Mouse (Mus musculus) layer of hippocampus, adult 2 months (tissue): ENCODE measurements around the gene Pttg1. TPM values are rescaled to one million over a fixed set of nuclear protein-coding genes. Genes with fewer than 3 reads are reported as not detected.

Source experiments
- DNase-seq, 2 experiments: peaks; one replicate each; pipeline ENCODE4 v3.0.0; 2022; ENCODE audit warnings: low spot score in 2 of 2
- H3K27ac ChIP-seq: fragments of 200-600 bp; 2 replicates; pipeline ENCODE4 v1.8.1; 2022
- H3K4me3 ChIP-seq: fragments of 200-600 bp; 2 replicates; pipeline ENCODE4 v1.8.1; 2022; ENCODE audit warnings: mild to moderate bottlenecking
- CTCF ChIP-seq: fragments of 200-600 bp; conservative IDR thresholded peaks from 2 replicates; pipeline ENCODE4 v1.8.1; 2022; ENCODE audit warnings: antibody characterized with exemption, mild to moderate bottlenecking, moderate library complexity
- long read RNA-seq, 2 experiments: library from polyadenylated mRNA; stranded (forward); transcript quantifications; one replicate each; pipeline ENCODE4 v2.0.0; 2021; ENCODE audit warnings: borderline mapping rate in 2 of 2
- total RNA-seq, 2 experiments: library from RNA; stranded (reverse); gene quantifications; 2 replicates each; pipeline ENCODE4 v1.2.3; 2021

Gene Pttg1
- total RNA-seq: 10 to 100 TPM; 23.5 to 28.6 TPM
- long read RNA-seq, experiment 1, transcript Pttg1-206 (5 exons, 948 nt): major isoform, 17 of 29 reads
- long read RNA-seq, experiment 1, transcript Pttg1-202 (6 exons, 741 nt): minor isoform, 5 of 29 reads
- long read RNA-seq, experiment 1, partial matches to known transcripts: 1 of 29 reads
- long read RNA-seq, experiment 1, other reads (novel, unspliced or antisense): 0 of 29 reads
- long read RNA-seq, experiment 2, transcript Pttg1-206 (5 exons, 948 nt): major isoform, 20 of 28 reads
- long read RNA-seq, experiment 2, partial matches to known transcripts: 0 of 28 reads
- long read RNA-seq, experiment 2, other reads (novel, unspliced or antisense): 0 of 28 reads

- Histone ChIP-seq H3K4me3 (peak within 1 kb of the TSS; percentile 77), H3K27ac (peak within 1 kb of the TSS; percentile 86)
- TF ChIP-seq CTCF: no peak
- peak; percentile 62 to 77 for DNase-seq
These were observed at the start of gene Pttg1 for GRCm38 (mm10) chr11:43425824-43426413. Gene Pttg1, minus strand, starts transcription at chr11:43426251.

DNA sequence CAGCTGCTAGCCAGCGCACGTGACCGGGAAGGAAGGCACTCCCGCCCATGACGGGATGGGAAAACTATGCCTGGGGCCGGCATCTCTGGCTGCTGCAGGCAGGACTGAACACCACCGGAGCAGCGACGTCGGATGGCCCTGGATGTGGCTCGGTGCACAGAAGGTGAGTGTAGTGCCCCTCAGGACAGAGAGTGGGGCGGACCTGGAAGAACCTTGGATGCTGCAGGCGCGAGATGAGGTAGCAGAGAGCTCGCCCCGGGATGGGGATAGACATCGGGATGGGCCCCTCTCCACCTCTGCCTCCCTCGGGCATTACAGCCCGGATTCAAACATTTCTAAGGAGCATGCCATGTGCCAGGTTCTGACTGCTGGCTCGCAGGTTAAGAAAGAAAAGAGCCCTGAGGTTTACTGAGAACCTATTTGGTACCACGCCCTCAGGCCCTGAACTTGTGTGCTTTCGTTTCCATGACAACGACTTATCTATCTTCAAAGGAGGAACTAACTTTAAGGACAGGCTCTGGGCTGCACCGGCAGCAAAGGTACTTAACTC lies 48.2 kb upstream of the Pttg1 start, which contains the start of gene C1qtnf2:
TSS of gene C1qtnf2 (plus strand) at position 52 of the 550 bp plus-strand sequence.
- Histone ChIP-seq H3K27ac (no peak within 1 kb of the TSS), H3K4me3 (peak within 1 kb of the TSS; percentile 49)
- no peak for TF ChIP-seq CTCF
- no peak for DNase-seq

DNA sequence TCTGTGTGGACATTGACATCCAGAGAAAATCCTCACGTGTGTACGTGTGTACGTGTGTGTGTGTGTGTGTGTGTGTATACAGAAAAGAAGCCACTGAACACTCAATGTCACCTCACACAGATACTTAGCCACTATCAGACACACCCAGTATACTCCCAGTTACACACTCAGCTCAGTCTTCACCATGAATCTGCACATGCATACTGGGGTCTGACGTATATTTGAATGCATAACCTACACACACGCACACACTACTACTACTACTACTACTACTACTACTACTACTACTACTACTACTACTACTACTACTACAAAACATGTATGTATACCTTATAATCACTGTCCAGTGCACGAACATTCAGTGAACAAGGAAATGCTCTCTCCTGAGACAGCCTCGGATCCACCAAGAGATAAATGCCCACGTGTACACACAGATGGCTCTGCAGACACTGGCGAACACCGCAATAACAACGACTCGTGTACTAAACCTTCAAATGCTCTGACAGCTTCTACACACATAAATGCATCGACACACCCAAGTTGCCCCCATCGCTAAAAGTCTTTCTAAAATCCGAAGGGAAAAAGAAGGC lies 47.7 kb upstream of the Pttg1 start:
- Histone ChIP-seq H3K4me3 (peak overlapping the region; percentile 49), H3K27ac (no peak overlapping the region)
- TF ChIP-seq CTCF: no peak
- no peak for DNase-seq

DNA sequence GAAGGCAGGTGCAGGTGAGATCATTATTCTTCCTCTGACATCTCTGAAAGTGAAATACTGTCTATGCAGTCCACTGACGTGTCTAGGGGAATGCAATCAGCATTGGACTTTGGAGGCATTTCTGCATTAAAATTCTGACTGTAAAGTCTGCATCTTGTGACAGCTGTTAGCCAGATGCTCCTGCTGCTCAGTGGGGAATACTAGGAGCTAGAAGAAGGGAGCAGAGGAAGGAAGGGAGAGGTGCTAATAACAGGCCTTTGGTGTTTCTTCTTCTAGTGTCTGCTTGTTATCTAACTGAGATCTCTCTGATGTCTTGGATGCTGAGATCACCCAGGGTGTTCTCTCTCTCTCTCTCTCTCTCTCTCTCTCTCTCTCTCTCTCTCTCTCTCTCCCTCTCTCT lies 47.1 kb upstream of the Pttg1 start:
- no peak overlapping the region for H3K27ac ChIP-seq
- TF ChIP-seq CTCF: no peak

DNA sequence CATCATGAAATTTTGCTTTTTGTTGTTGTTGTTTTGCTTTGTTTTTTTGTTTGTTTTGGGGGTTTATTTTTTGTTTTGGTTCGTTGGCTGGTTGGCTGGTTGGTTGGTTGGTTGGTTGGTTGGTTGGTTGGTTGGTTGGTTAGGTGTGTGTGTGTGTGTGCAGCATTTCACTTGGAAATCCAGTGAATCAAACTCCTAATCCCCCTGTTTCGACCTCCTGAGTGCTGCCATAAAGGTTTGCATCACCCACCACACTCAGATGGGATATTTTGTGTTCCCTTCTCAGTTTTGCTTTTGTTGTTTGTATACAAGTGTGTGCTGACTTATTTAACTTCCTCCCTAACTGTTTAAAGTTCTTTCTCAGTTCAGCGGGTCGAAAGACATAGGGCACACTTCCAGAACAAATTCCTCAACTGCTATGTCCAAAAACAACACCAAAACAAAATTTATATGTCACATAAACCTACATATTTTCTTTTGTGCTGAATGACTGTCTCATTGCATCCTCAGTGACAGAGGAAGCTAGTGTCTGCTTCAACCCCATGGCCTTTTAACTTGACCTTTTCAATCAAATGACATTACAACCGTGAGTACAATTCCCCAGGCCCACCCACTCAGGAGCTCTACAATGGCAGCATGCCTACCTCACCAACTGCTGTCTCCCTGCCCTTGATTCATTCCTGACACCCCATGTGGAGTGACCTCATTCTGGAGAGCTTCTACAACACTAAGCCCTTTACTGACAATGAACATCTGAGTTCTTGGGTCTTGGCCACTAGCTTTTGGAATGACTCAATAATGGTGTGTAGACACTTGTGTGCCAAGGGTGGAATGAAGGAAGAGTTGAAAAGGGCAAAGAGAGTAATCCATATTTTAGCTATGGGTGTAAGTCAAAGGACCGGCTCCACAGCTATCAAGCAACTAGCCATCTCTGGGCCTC lies 45.1 kb upstream of the Pttg1 start:
- no peak overlapping the region for H3K4me3 ChIP-seq
- TF ChIP-seq CTCF: no peak
- no peak overlapping the region for H3K27ac ChIP-seq
- DNase-seq: no peak

More for the DNA sequence above, 47.1 kb upstream of the Pttg1 start:
- no peak overlapping the region for H3K4me3 ChIP-seq
- no peak for DNase-seq

- Histone ChIP-seq H3K4me3 (no peak overlapping the region), H3K27ac (no peak overlapping the region)
- no peak for TF ChIP-seq CTCF
- DNase-seq: no peak
These were observed 44.1 kb upstream of the Pttg1 start for GRCm38 (mm10) chr11:43470118-43470517.

GRCm38 (mm10) chr11:43463204-43463603 lies 37.2 kb upstream of the Pttg1 start:
- no peak for TF ChIP-seq CTCF
- no peak overlapping the region for H3K4me3 ChIP-seq
- H3K27ac ChIP-seq: no peak overlapping the region

GRCm38 (mm10) chr11:43452266-43452665 lies 26.2 kb upstream of the Pttg1 start:
- no peak for DNase-seq
- no peak overlapping the region for H3K4me3 ChIP-seq
- TF ChIP-seq CTCF: peak; percentile 75
- H3K27ac ChIP-seq: no peak overlapping the region

More at GRCm38 (mm10) chr11:43463204-43463603, 37.2 kb upstream of the Pttg1 start:
- no peak for DNase-seq

GRCm38 (mm10) chr11:43451322-43451721 lies 25.3 kb upstream of the Pttg1 start:
- no peak overlapping the region for H3K27ac ChIP-seq
- no peak for TF ChIP-seq CTCF
- DNase-seq: no peak
- no peak overlapping the region for H3K4me3 ChIP-seq

- no peak overlapping the region for H3K27ac ChIP-seq
- TF ChIP-seq CTCF: no peak
- H3K4me3 ChIP-seq: no peak overlapping the region
- DNase-seq: no peak
These were observed 23.9 kb upstream of the Pttg1 start for GRCm38 (mm10) chr11:43449916-43450315.

GRCm38 (mm10) chr11:43443183-43443582 lies 17.1 kb upstream of the Pttg1 start:
- DNase-seq: no peak
- no peak overlapping the region for H3K27ac ChIP-seq
- no peak for TF ChIP-seq CTCF
- no peak overlapping the region for H3K4me3 ChIP-seq

DNA sequence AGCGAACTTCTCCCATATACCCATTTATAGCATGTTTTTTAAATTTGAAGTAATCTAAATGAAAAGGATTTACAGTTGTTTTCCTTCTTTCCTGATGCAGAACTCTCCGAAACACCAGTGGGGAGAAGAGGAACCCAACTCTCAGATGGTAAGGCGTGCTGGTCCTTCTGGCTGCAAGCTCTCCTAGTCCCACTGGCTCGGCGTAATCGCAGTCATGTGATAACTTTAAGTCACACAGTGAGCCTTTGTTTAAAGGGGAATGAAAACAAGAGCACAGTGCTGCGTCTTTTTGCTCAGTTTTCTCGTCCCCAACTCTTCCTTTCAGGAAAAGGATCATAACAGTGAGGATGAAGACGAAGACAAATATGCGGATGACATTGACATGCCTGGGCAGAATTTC lies 15.1 kb upstream of the Pttg1 start:
- no peak for DNase-seq
- H3K27ac ChIP-seq: peak overlapping the region; percentile 39; the same call in 1 of the 2 replicates
- H3K4me3 ChIP-seq: no peak overlapping the region
- no peak for TF ChIP-seq CTCF
